Mouse (Mus musculus): ENCODE data around the gene Pam.

- TF ChIP-seq CTCF (IDR thresholded peaks at IDR 0.05; ENCODE audit: borderline replicate concordance, insufficient read depth, low read depth, low read length) (no peak), POLR2A (IDR thresholded peaks at IDR 0.05; ENCODE audit: borderline replicate concordance, insufficient read depth, low read length) (no peak)
Observed at GRCm38 (mm10) chr1:97979422-97979821, 116.0 kb downstream of the Pam start.

Measured in cerebellum, adult 2 months (tissue).